In genomic region chr7:44466888-44467311, GRCm38 (mm10) we compare ENCODE assay signal across 9 mouse cellular contexts. TPM values are rescaled to one million over a fixed set of nuclear protein-coding genes. Genes with fewer than 3 reads are reported as not detected.
DNase-seq lines count a peak whose midpoint lies in the region; ATAC-seq lines count a peak whose summit lies in the region.
"Had no signal": no experiment of that assay in that cellular context is flagged by ENCODE, and none has a peak within 500 bp of the region (broad histone marks: within the 10 kb centered on the region; RNA-seq: fewer than 3 reads in every experiment).

No protein-coding gene starts in this region.

- H3K9ac ChIP-seq in limb, embryonic 12.5 days (replicated peaks), result no peak overlapping the region; the same call in 1 of the 2 replicates

- H3K27me3 ChIP-seq in megakaryocyte, embryonic 14.5 days (replicated peaks), result peaks cover 42% of the 10 kb centered on the region
- H3K27me3 ChIP-seq in limb, embryonic 12.5 days, result peaks cover 37% of the 10 kb centered on the region

- peak overlapping the region; percentile 69 for H3K4me2 ChIP-seq in limb, embryonic 12.5 days

- ATAC-seq in megakaryocyte, adult 5-6 weeks (ENCODE audit: poor library complexity, severe bottlenecking), result no peak
- ATAC-seq in limb, embryonic 12.5 days (ENCODE audit: insufficient number of reproducible peaks, insufficient read depth, low FRiP score, low TSS enrichment, low read depth), result no peak

- no peak overlapping the region for H3K27ac ChIP-seq in limb, embryonic 12.5 days
- H3K27ac ChIP-seq: kidney, postnatal 0 days had no signal

- peak; percentile 31 to 36 for DNase-seq in cerebellum, postnatal 36 days
- no peak for DNase-seq in cerebellum, adult 9-10 months
- peak; percentile 7 for DNase-seq in right cerebral cortex, postnatal 25 days
- DNase-seq in adrenal gland, adult 18-20 months (ENCODE audit: low spot score in 2 of 2), result no peak
- DNase-seq in gastrocnemius, adult 8-10 months (ENCODE audit: low spot score in 2 of 2), result no peak

- peak overlapping the region; percentile 71 for H3K4me3 ChIP-seq in megakaryocyte, embryonic 14.5 days (replicated peaks)
- H3K4me3 ChIP-seq in limb, embryonic 12.5 days (replicated peaks), result 0 out of 2 replicates have a peak overlapping the region, but pooled peaks have one; percentile 64

- 0 out of 2 replicates have a peak, but pooled peaks cover 4% of the 10 kb centered on the region for H3K9me3 ChIP-seq in megakaryocyte, embryonic 14.5 days
- no peaks in the 10 kb centered on the region for H3K9me3 ChIP-seq in limb, embryonic 12.5 days

- 83% methylated on average over 16 of the region's 16 CpGs for WGBS in limb, embryonic 12.5 days

- H3K36me3 ChIP-seq in megakaryocyte, embryonic 14.5 days (replicated peaks; ENCODE audit: low read length), result peaks cover 26% of the 10 kb centered on the region
- H3K36me3 ChIP-seq in limb, embryonic 12.5 days, result no peaks in the 10 kb centered on the region

- H3K4me1 ChIP-seq in megakaryocyte, embryonic 14.5 days, result peaks cover 55% of the 10 kb centered on the region
- peaks cover 25% of the 10 kb centered on the region for H3K4me1 ChIP-seq in limb, embryonic 12.5 days (replicated peaks)

RNA-seq across cellular contexts. Expression of gene Josd2, which starts 0.9 kb away (rescaled TPM):
- polyA plus RNA-seq in megakaryocyte, embryonic 14.5 days (2012; ENCODE audit: insufficient read depth, low replicate concordance), result 191 and 466 TPM in 2 replicates
- 18.2 and 20.3 TPM in 2 replicates for total RNA-seq in megakaryocyte, adult 5-6 weeks (2015)
- total RNA-seq in megakaryocyte, adult 5-6 weeks (2017), result 12.5 and 14.0 TPM in 2 replicates
- 72.9 and 76.5 TPM in 2 replicates for polyA plus RNA-seq in limb, embryonic 12.5 days (2016; fragmentation: Nextera tagmentation; extraction: Ambion mirVana)
- total RNA-seq in adrenal gland, adult 18-20 months (2021), result 10 to 100 TPM; 40.0 to 42.6 TPM
- 10 to 100 TPM; 48.9 to 66.1 (median 56.3) TPM for total RNA-seq in gastrocnemius, adult 8-10 months (2022)

RNA-seq across cellular contexts. Expression of gene Aspdh, which starts 1.7 kb away (rescaled TPM):
- polyA plus RNA-seq in megakaryocyte, embryonic 14.5 days (2012; ENCODE audit: insufficient read depth, low replicate concordance), result not detected in 2 replicates
- not detected in 2 replicates for total RNA-seq in megakaryocyte, adult 5-6 weeks (2015)
- not detected in 2 replicates for total RNA-seq in megakaryocyte, adult 5-6 weeks (2017)
- polyA plus RNA-seq in limb, embryonic 12.5 days (2016; fragmentation: Nextera tagmentation; extraction: Ambion mirVana), result 0.56 TPM in 1 of 2 replicates, not detected in the other
- not detected for total RNA-seq in adrenal gland, adult 18-20 months (2021)
- under 1 TPM in 1 of 4 experiments, not detected in 3; 0.29 TPM for total RNA-seq in gastrocnemius, adult 8-10 months (2022)

RNA-seq across cellular contexts. Expression of gene Emc10, which starts 29.4 kb away (rescaled TPM):
- polyA plus RNA-seq in megakaryocyte, embryonic 14.5 days (2012; ENCODE audit: insufficient read depth, low replicate concordance), result 156 and 185 TPM in 2 replicates
- total RNA-seq in megakaryocyte, adult 5-6 weeks (2015), result 42.4 and 47.4 TPM in 2 replicates
- 23.1 and 27.4 TPM in 2 replicates for total RNA-seq in megakaryocyte, adult 5-6 weeks (2017)
- polyA plus RNA-seq in limb, embryonic 12.5 days (2016; fragmentation: Nextera tagmentation; extraction: Ambion mirVana), result 93.6 and 111 TPM in 2 replicates
- 100 to 1,000 TPM in 1 of 2 experiments, 10 to 100 TPM in 1; 95.4 to 101 TPM for total RNA-seq in adrenal gland, adult 18-20 months (2021)
- 10 to 100 TPM; 48.6 to 53.7 (median 51.8) TPM for total RNA-seq in gastrocnemius, adult 8-10 months (2022)

RNA-seq across cellular contexts. Expression of gene Fam71e1, which starts 29.5 kb away (rescaled TPM):
- 2.1 and 9.0 TPM in 2 replicates for polyA plus RNA-seq in megakaryocyte, embryonic 14.5 days (2012; ENCODE audit: insufficient read depth, low replicate concordance)
- total RNA-seq in megakaryocyte, adult 5-6 weeks (2015), result 1.7 and 2.0 TPM in 2 replicates
- 0.12 TPM in 1 of 2 replicates, not detected in the other for total RNA-seq in megakaryocyte, adult 5-6 weeks (2017)
- 19.0 and 27.5 TPM in 2 replicates for polyA plus RNA-seq in limb, embryonic 12.5 days (2016; fragmentation: Nextera tagmentation; extraction: Ambion mirVana)
- total RNA-seq in adrenal gland, adult 18-20 months (2021), result 1 to 10 TPM; 5.6 to 8.9 TPM
- total RNA-seq in gastrocnemius, adult 8-10 months (2022), result 1 to 10 TPM; 3.4 to 5.4 (median 4.4) TPM

RNA-seq across cellular contexts. Expression of gene Lrrc4b, which starts 38.1 kb away (rescaled TPM):
- not detected in 2 replicates for polyA plus RNA-seq in megakaryocyte, embryonic 14.5 days (2012; ENCODE audit: insufficient read depth, low replicate concordance)
- total RNA-seq in megakaryocyte, adult 5-6 weeks (2015), result not detected in 2 replicates
- not detected in 2 replicates for total RNA-seq in megakaryocyte, adult 5-6 weeks (2017)
- 0.86 and 0.98 TPM in 2 replicates for polyA plus RNA-seq in limb, embryonic 12.5 days (2016; fragmentation: Nextera tagmentation; extraction: Ambion mirVana)
- total RNA-seq in adrenal gland, adult 18-20 months (2021), result 1 to 10 TPM; 5.0 to 7.3 TPM
- total RNA-seq in gastrocnemius, adult 8-10 months (2022), result under 1 TPM; 0.10 to 0.27 (median 0.11) TPM

Comparison
In these comparisons a context has a peak if more than half of its experiments do, and no peak if none do; other contexts are left out.
1. DNase-seq: peak in cerebellum, postnatal 36 days (2 of 2) and right cerebral cortex, postnatal 25 days (single experiment); none in cerebellum, adult 9-10 months (single experiment), adrenal gland, adult 18-20 months (0 of 2) and gastrocnemius, adult 8-10 months (0 of 2).